Mouse (Mus musculus): ENCODE measurements at regions not wholly inside any gene's neighbourhood (a gene's known extent, or its start where the extent isn't known, plus 50 kb on each side); places are given as distances from the start of the nearest gene placed in this dataset.

- ATAC-seq (ENCODE audit: insufficient read depth, low FRiP score, low TSS enrichment) (no peak), DNase-seq (ENCODE audit: low spot score) (no peak)
- WGBS: 89% methylated on average over 4 of the region's 4 CpGs
- Histone ChIP-seq H3K4me1 (ENCODE audit: control insufficient read depth, insufficient read depth, low read length) (no peaks in the 10 kb centered on the region), H3K9ac (ENCODE audit: low read length) (no peak overlapping the region), H3K4me2 (ENCODE audit: low read depth) (no peak overlapping the region), H3K27ac (ENCODE audit: low read depth, low read length) (no peak overlapping the region), H3K36me3 (ENCODE audit: control insufficient read depth, insufficient read depth, low read length) (no peaks in the 10 kb centered on the region), H3K4me3 (ENCODE audit: low read depth, low read length) (no peak overlapping the region), H3K9me3 (ENCODE audit: control insufficient read depth, low read length) (no peaks in the 10 kb centered on the region), H3K27me3 (ENCODE audit: control insufficient read depth, insufficient read depth, low read length) (no peaks in the 10 kb centered on the region)
Measured at GRCm38 (mm10) chr2:46870772-46871171, 1753.6 kb upstream of the Zeb2 start.

All from neural tube, embryonic 11.5 days (tissue).